Mouse (Mus musculus) spleen, adult 18-20 months (tissue): ENCODE data around the gene Gm11756.
"Not testable (repeated sequence)": the region's sequence is repeated elsewhere in the genome, so short reads cannot be mapped to it uniquely, and the experiment has no call there.

Source experiments
- DNase-seq, 2 experiments: peaks; one replicate each; pipeline ENCODE4 v3.0.0; 2022; ENCODE audit warnings: mixed read lengths in 2 of 2

Gene Gm11756

DNA sequence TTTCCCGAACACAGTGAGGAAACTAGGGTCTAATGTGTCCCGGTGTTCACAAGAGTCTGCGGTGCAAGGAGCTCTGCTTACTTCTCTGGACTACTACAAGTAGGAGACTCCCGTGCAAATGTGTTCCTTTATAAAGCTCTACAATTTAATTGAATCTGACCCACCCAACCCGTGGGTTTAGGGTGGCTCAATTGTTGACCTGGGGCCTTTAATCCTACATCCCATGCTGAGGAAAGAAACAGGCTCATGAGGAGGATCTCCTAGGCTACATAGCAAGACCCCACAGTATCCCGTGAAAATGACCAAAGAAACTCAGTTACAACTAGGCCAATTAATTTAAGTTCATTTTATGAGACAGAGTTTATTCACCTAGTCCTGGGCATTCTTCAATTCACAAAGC, at the start of gene Gm11756:
Gm11756 (minus strand) TSS at position 101 of the 400 bp plus-strand sequence.
- not testable (repeated sequence) for DNase-seq

DNA sequence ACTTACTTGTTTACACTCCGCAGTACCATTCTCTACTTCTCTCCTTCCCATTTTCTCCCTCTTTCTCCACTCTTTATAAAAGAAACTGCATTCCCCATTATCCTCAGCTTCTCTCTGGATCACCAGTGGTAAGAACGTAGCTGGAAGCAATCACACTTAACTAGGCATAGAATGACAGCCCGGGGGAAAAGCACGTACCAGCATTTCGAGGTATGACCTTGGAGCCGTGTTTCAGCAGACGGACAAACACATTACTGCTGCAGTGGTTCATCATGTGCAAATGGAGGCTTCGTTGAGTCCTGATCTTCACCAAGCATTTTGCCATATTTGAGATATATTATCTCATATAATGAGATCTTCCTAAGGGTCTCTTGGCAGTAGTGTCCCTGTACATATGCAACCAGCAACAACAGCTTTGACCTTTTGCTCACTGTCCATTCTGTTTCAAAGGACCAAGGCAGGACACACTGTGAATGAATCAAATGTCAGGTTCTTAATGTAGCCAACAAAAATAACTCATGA, 29.9 kb upstream of the Gm11756 start, which contains the start of gene 2310002L09Rik:
2310002L09Rik (minus strand) TSS at position 472 of the 522 bp plus-strand sequence.
- no peak for DNase-seq

DNA sequence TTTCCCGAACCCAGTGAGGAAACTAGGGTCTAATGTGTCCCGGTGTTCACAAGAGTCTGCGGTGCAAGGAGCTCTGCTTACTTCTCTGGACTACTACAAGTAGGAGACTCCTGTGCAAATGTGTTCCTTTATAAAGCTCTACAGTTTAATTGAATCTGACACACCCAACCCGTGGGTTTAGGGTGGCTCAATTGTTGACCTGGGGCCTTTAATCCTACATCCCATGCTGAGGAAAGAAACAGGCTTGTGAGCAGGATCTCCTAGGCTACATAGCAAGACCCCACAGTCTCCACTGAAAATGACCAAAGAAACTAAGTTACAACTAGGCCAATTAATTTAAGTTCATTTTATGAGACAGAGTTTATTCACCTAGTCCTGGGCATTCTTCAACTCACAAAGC, 14.7 kb downstream of the Gm11756 start, which contains the start of gene Gm13871:
Gm13871 (minus strand) TSS at position 101 of the 400 bp plus-strand sequence.
- not testable (repeated sequence) for DNase-seq

DNA sequence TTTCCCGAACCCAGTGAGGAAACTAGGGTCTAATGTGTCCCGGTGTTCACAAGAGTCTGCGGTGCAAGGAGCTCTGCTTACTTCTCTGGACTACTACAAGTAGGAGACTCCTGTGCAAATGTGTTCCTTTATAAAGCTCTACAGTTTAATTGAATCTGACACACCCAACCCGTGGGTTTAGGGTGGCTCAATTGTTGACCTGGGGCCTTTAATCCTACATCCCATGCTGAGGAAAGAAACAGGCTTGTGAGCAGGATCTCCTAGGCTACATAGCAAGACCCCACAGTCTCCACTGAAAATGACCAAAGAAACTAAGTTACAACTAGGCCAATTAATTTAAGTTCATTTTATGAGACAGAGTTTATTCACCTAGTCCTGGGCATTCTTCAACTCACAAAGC, 29.5 kb downstream of the Gm11756 start, which contains the start of gene Gm11757:
Gm11757 (minus strand) TSS at position 101 of the 400 bp plus-strand sequence.
- not testable (repeated sequence) for DNase-seq

DNA sequence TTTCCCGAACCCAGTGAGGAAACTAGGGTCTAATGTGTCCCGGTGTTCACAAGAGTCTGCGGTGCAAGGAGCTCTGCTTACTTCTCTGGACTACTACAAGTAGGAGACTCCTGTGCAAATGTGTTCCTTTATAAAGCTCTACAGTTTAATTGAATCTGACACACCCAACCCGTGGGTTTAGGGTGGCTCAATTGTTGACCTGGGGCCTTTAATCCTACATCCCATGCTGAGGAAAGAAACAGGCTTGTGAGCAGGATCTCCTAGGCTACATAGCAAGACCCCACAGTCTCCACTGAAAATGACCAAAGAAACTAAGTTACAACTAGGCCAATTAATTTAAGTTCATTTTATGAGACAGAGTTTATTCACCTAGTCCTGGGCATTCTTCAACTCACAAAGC, 44.4 kb downstream of the Gm11756 start, which contains the start of gene Gm11758:
Gm11758 (minus strand) TSS at position 101 of the 400 bp plus-strand sequence.
- not testable (repeated sequence) for DNase-seq
